Mouse (Mus musculus) adrenal gland (tissue): ENCODE data around the gene Olfr948.

ENCODE experiments used
- intact Hi-C: fragments of 180-260 bp; cut with DNase I; formaldehyde crosslinking; loops from one replicate; pipeline ENCODE4 v1.15.1; 2025
- long read RNA-seq, 2 experiments: library from polyadenylated mRNA; unstranded; transcript quantifications; one replicate each; pipeline ENCODE4 v2.0.0; 2020; ENCODE audit warnings: borderline replicate concordance in 1 of 2; ENCODE audit not compliant: insufficient replicate concordance in 1 of 2

Gene Olfr948
- long read RNA-seq, experiment 1, result 0 reads
- long read RNA-seq, experiment 2, result 0 reads

- intact Hi-C loops, result no loop called here
Measured at GRCm38 (mm10) chr9:39325945-39326344, at the start of gene Olfr948. Gene Olfr948, minus strand, starts transcription at chr9:39326045.

GRCm38 (mm10) chr9:39287136-39287535 lies 38.7 kb downstream of the Olfr948 start:
- intact Hi-C loops, result no loop called here

- intact Hi-C loops, result no loop called here
Measured at GRCm38 (mm10) chr9:39276718-39277117, 49.1 kb downstream of the Olfr948 start, which contains the start of gene Olfr945. Gene Olfr945, minus strand, starts transcription at chr9:39276818.
